Mouse (Mus musculus) heart, postnatal 14 days (tissue): ENCODE results near the gene Sspo. TPM values are rescaled to one million over a fixed set of nuclear protein-coding genes. Genes with fewer than 3 reads are reported as not detected.

Experiments
- DNase-seq, 2 experiments: peaks; one replicate each; pipeline ENCODE4 v3.0.0; 2021 to 2022
- intact Hi-C: fragments of 180-260 bp; cut with DNase I; formaldehyde crosslinking; loops from one replicate; pipeline ENCODE4 v1.15.1; 2025
- total RNA-seq, 2 experiments: library from RNA; stranded (reverse); gene quantifications; 2 replicates each; pipeline ENCODE4 v1.2.3; 2021

The Sspo gene
- total RNA-seq, 2 experiments from 2014 or later = 0.43 to 0.51 TPM

DNA sequence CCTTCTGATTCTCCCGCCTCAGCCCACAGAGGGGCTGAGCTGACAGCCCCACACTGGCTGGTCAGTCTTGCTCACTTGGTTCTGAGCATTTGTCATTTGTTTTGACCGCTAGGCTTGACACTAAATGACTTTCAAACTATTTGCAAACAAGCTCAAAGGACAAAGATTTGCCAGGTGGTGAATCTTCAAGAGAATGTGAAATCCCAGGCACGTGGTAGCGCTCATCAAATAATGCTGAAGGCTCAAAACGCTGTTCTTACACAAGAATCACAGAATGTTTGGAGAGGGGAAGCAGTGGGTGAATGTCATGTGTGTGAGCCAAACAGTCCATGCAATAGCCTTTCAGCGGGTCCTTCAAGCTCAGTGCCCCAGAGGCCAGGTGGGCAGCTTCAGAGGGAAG lies 13.4 kb upstream of the Sspo start:
- DNase-seq = no peak
- intact Hi-C loops = no loop called here

DNA sequence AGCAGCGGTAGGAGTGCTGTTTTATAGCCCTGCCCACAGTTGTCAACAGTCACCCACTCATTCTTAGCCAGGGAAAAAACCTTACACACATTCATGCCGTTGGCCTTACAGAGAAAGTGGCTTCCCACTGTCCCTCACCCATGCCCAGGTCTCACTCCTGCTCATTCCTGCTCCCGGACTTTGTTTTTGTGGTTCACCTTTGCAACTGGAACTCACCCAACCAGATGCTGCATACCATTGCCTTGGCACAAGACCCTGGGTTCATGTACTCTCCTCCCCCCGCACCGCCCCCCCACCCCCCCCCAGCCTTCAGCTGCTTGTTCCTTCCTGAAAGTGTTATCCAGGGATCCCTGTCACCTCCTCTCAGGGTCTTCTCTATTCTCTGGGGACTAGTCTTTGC lies 12.9 kb upstream of the Sspo start:
- intact Hi-C loops = no loop called here
- no peak for DNase-seq

GRCm38 (mm10) chr6:48435706-48436349 lies 12.2 kb upstream of the Sspo start:
- DNase-seq = no peak
- intact Hi-C loops = no loop called here

GRCm38 (mm10) chr6:48437679-48438376 lies 10.2 kb upstream of the Sspo start:
- DNase-seq = no peak
- intact Hi-C loops = no loop called here

DNA sequence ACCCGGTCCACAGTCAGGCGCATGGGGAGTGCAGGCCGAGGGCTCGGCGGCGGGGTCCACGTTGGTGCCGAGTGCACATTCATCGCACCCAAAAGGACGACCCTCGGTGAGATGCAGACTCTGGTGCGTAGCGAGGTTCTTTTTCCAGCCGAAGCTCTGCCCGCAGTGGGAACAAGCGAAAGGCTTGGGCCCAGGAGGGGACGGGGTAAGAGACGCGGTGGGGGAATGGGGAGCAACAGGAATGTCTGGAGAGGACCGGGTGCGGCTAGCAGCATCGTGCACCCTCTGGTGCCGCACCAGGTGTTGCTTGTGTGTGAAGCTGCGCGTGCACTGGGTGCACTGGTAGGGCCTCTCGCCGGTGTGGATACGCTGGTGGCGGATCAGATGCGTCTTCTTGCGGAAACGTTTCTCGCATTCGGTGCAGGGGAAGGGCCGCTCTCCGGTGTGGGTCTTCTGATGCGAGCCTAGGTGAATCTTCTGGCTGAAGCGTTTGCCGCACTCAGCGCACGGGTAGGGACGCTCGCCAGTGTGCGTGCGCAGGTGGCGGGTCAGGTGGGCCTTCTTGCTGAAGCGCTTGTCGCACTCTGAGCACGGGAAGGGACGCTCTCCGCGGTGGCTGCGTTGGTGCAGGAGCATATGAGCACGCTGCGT lies 9.4 kb upstream of the Sspo start:
- intact Hi-C loops = no loop called here
- DNase-seq = no peak

GRCm38 (mm10) chr6:48439654-48440053 lies 8.4 kb upstream of the Sspo start:
- intact Hi-C loops = loop anchor here (10.0 kb wide), 1 partner anchor 305 kb away; the partner anchor contains the start of gene Gimap5
- DNase-seq = no peak

- intact Hi-C loops = loop anchor here (10.0 kb wide), 1 partner anchor 304 kb away; the partner anchor contains the start of gene Gimap5
- no peak for DNase-seq
These were observed 7.6 kb upstream of the Sspo start for GRCm38 (mm10) chr6:48440306-48441014.

DNA sequence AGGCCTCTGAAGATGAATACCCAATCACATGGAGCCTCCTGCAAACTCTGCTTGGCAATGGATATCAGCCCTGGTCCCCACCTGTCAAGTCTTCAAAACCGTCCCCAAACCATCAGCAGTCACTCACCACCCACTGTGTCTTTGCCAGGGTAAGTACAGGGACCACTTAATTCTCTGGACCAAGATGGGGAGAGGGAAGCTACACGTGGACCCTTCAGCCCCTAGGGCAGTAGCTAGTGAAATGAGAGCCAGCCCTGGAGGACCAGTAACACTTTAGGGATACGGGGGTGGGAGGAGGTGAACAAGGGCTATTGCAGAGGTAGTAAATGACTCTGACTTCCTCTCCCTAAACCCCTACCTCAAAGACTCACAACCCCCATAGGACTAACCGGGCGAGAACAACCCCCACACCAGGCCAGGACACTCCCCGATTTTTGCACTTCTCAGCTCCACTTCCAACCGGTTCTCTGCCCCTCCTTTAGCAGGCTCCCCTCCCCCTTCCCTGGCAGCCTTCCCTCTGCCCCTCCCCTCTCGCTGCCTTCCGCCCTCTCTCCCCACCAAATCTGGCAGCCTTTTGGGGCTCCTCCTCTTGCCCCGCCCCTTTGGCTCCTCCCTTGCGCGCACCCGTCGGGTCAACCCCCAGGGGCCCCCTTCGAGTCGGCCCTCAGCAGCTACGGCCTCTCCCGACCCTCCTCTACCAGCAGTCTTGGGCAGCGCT lies 4.3 kb upstream of the Sspo start:
- DNase-seq = peak; percentile 94 to 97
- intact Hi-C loops = loop anchor here (10.0 kb wide), 1 partner anchor 301 kb away; the partner anchor contains the start of gene Gimap5

DNA sequence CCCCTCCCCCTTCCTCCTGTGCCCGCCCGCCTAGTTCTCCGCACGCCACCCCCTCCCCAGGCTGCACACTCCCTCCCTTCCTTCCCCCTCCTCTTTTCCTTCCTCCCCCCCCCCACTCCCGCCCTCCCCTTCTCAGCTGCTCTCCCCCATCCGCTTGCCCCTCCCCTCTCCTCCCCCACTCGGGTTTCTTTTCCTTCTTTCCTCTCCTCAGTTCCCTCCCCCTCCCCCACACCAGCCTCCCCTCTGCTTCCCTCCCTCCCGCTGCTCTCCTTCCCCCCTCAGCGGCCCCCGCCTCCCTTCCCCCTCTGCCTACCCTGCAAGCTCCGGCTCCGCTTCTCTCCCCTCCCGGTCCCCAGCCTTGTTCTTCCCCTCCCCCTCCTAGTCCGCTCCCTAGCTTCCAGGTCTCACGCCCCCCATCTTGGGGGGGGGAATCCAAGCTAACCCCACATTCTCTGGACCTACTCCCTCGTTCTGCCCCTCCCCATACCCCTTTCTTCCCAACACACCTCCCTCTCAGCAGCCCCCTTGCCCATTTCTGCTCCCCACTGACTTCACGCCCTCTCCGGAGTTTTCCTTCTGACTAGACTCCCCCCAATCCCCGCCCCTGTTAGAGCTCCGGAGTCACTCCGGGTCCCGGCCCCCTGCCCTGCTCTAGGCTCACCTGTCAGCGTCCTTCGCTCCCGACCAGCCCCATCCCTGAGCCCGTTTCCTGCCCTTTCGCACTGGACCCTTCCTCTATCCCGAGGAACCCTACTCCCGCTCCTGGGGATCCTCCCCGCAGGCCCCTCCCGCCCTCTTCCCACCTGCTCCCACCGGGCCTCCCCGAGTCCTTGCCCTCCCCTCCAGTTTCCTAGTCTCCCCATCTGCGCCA lies 3.5 kb upstream of the Sspo start:
- peak; percentile 78 to 80 for DNase-seq
- intact Hi-C loops = loop anchor here (5.0 to 10.0 kb wide), 2 partner anchors 58 to 300 kb away; partner anchors contain the start of gene Gimap5

- intact Hi-C loops = loop anchor here (5.0 to 10.0 kb wide), 2 partner anchors 57 to 299 kb away; partner anchors contain the start of gene Gimap5
- peak; percentile 63 to 70 for DNase-seq
These were observed 2.6 kb upstream of the Sspo start, which contains the start of gene Zfp467 for GRCm38 (mm10) chr6:48445181-48446101. TSS of gene Zfp467 (minus strand) at chr6:48445825.

DNA sequence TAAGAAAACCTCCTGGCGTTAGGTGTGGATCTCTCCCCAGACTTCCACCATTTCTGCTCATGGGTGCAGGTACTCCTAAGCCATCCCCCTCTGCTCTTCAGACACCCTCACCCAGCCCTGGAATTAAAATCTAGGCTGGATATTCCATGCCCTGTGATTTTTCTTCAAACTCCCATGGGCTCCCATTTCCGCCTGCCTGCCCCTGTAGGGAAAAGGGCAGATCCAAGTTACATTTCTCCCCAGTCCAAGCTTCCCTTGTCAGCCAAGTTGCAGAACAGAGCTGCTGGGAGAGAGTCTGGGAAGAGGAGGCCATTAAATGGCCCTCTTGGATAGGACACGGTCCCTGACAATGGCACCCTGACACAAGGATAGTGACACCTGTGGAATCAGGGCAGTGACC lies 1.8 kb upstream of the Sspo start:
- DNase-seq = peak in 1 of 2 experiments; percentile 22
- intact Hi-C loops = loop anchor here (5.0 to 10.0 kb wide), 2 partner anchors 56 to 299 kb away; partner anchors contain the start of gene Gimap5

- intact Hi-C loops = loop anchor here (5.0 to 10.0 kb wide), 2 partner anchors 55 to 298 kb away; partner anchors contain the start of gene Gimap5
These were observed 1.1 kb upstream of the Sspo start for GRCm38 (mm10) chr6:48446896-48447295.

DNA sequence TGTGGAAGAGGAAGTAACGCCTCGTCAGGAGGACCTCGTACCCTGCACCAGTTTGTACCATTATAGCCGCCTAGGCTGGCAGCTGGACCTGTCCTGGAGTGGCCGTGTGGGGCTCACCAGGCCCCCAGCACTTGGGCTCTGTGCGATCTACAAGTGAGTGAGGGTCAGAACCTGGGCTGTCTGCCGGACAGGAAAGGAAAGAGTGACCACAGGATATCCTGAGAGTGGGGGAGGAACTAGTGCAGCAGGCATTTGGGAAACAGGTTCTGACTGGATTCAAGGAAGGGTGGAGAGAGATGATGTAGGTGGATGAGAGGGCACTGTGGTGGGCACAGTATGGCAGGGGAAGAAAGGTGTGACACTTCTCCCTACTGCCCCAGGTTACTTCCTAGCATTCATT lies 498 bp downstream of the Sspo start:
- intact Hi-C loops = loop anchor here (5.0 to 10.0 kb wide), 2 partner anchors 54 to 296 kb away; partner anchors contain the start of gene Gimap5

More at GRCm38 (mm10) chr6:48446896-48447295, 1.1 kb upstream of the Sspo start:
- DNase-seq = no peak

GRCm38 (mm10) chr6:48452151-48452550 lies 4.1 kb downstream of the Sspo start:
- DNase-seq = no peak
- intact Hi-C loops = no loop called here

More for the DNA sequence above, 498 bp downstream of the Sspo start:
- DNase-seq = no peak

DNA sequence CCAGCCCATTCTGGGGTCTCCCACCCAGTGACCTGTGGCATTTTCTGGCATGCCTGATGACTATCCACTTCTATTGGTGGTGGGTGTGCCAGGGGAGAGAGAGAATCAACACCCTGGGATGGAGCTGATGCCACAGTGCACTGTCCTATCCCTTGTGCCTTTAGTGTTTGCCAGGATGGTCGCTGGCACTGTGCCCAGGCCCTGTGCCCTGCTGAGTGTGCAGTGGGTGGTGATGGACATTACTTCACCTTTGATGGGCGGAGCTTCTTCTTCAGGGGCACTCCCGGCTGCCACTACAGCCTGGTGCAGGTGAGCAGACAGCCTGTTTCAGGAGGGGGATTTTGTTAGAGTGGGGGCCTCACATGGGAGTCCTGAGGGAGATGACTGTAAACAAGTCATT lies 4.7 kb downstream of the Sspo start:
- intact Hi-C loops = no loop called here
- DNase-seq = no peak

- intact Hi-C loops = no loop called here
- no peak for DNase-seq
These were observed 17.1 kb downstream of the Sspo start for GRCm38 (mm10) chr6:48464966-48465679.

- intact Hi-C loops = no loop called here
- no peak for DNase-seq
These were observed 18.7 kb downstream of the Sspo start for GRCm38 (mm10) chr6:48466715-48467114.
